Mouse (Mus musculus) CH12.LX (cell line): ENCODE measurements around the gene Cwc27. TPM values are rescaled to one million over a fixed set of nuclear protein-coding genes. Genes with fewer than 3 reads are reported as not detected.

Experiments used
- DNase-seq: peaks from one replicate; pipeline ENCODE4 v3.0.0-alpha.2; 2013; ENCODE audit errors: extremely low read depth
- H3K27ac ChIP-seq: 2 replicates; pipeline ENCODE4 v1.5.1; 2012; ENCODE audit warnings: low read depth, mild to moderate bottlenecking, control low read depth, moderate library complexity; ENCODE audit not compliant: insufficient read depth
- H3K27me3 ChIP-seq: replicated peaks from 2 replicates; pipeline ENCODE3; 2012; ENCODE audit warnings: inconsistent platforms
- H3K36me3 ChIP-seq, 2 experiments: replicated peaks in 1 of 2; 2 replicates each; pipeline versions ENCODE3 to v1.6.1; 2012; ENCODE audit warnings: inconsistent platforms in 1 of 2, low read length in 1 of 2, mild to moderate bottlenecking in 1 of 2, mixed read lengths in 1 of 2, moderate library complexity in 1 of 2; ENCODE audit not compliant: control insufficient read depth in 1 of 2, insufficient read depth in 1 of 2
- H3K4me1 ChIP-seq, 2 experiments: 2 replicates each; pipeline ENCODE4 v1.6.1; 2012; ENCODE audit warnings: inconsistent platforms in 1 of 2, moderate library complexity in 1 of 2; ENCODE audit not compliant: insufficient read depth in 2 of 2, control insufficient read depth in 1 of 2
- H3K4me2 ChIP-seq: 2 replicates; pipeline ENCODE4 v1.6.1; 2012; ENCODE audit warnings: low read depth, mild to moderate bottlenecking, control low read depth; ENCODE audit not compliant: poor library complexity, insufficient read depth, severe bottlenecking
- H3K4me3 ChIP-seq, 3 experiments: fragments of 150-350 bp in 1 of 3; sonication (generic) in 1 of 3; replicated peaks in 1 of 3; 2 replicates each; pipeline versions ENCODE3 to v1.5.1; 2011 to 2012; ENCODE audit warnings: low read depth in 2 of 3, low read length in 2 of 3, mild to moderate bottlenecking in 2 of 3, moderate library complexity in 2 of 3, control low read depth in 1 of 3, improper control_type of control experiment in 1 of 3, inconsistent platforms in 1 of 3, mixed read lengths in 1 of 3; ENCODE audit not compliant: poor library complexity in 1 of 3
- H3K79me2 ChIP-seq: replicated peaks from 2 replicates; pipeline ENCODE4 v1.6.1; 2012; ENCODE audit warnings: mild to moderate bottlenecking, moderate library complexity; ENCODE audit not compliant: control insufficient read depth, poor library complexity, insufficient read depth, severe bottlenecking; ENCODE audit errors: extremely low read depth
- H3K9ac ChIP-seq: 2 replicates; pipeline ENCODE4 v1.6.1; 2012; ENCODE audit warnings: low read depth, mild to moderate bottlenecking, control low read depth, moderate library complexity; ENCODE audit not compliant: insufficient read depth
- H3K9me3 ChIP-seq: replicated peaks from 2 replicates; pipeline ENCODE3; 2012; ENCODE audit warnings: low read length, inconsistent platforms, mixed read lengths
- BHLHE40 ChIP-seq: IDR thresholded peaks from 2 replicates; pipeline ENCODE4 v1.6.1; 2011; ENCODE audit warnings: mild to moderate bottlenecking, low read depth, low read length, improper control_type of control experiment
- CHD2 ChIP-seq: IDR thresholded peaks from 2 replicates; pipeline ENCODE4 v1.6.1; 2011; ENCODE audit warnings: low read length, improper control_type of control experiment
- CTCF ChIP-seq, 2 experiments: IDR thresholded peaks in 1 of 2; conservative IDR thresholded peaks in 1 of 2; 2 replicates each; pipeline ENCODE4 v1.5.1; 2011 to 2012; ENCODE audit warnings: low read depth in 2 of 2, low read length in 2 of 2, improper control_type of control experiment in 1 of 2, inconsistent platforms in 1 of 2, mild to moderate bottlenecking in 1 of 2, moderate library complexity in 1 of 2
- E2F4 ChIP-seq: IDR thresholded peaks from 2 replicates; pipeline ENCODE4 v1.6.1; 2011; ENCODE audit warnings: low read depth, low read length, improper control_type of control experiment; ENCODE audit not compliant: insufficient replicate concordance
- ETS1 ChIP-seq: conservative IDR thresholded peaks from 2 replicates; pipeline ENCODE4 v1.6.1; 2012; ENCODE audit warnings: low read depth, mild to moderate bottlenecking, inconsistent platforms, low read length, improper control_type of control experiment, moderate library complexity
- GABPA ChIP-seq: IDR thresholded peaks from 2 replicates; pipeline ENCODE4 v1.6.1; 2012; ENCODE audit warnings: low read depth, low read length, improper control_type of control experiment, inconsistent platforms; ENCODE audit not compliant: insufficient replicate concordance
- HCFC1 ChIP-seq: IDR thresholded peaks from 2 replicates; pipeline ENCODE4 v1.6.1; 2012; ENCODE audit warnings: low read depth, mild to moderate bottlenecking, inconsistent platforms, low read length, improper control_type of control experiment
- MAX ChIP-seq: IDR thresholded peaks from 2 replicates; pipeline ENCODE4 v1.6.1; 2011; ENCODE audit warnings: low read length, improper control_type of control experiment
- MXI1 ChIP-seq: IDR thresholded peaks from 2 replicates; pipeline ENCODE4 v1.6.1; 2011; ENCODE audit warnings: mild to moderate bottlenecking, low read depth, low read length, improper control_type of control experiment
- PAX5 ChIP-seq: IDR thresholded peaks from 2 replicates; pipeline ENCODE4 v1.6.1; 2012; ENCODE audit warnings: low read length, inconsistent platforms, mixed read lengths
- SMC3 ChIP-seq: IDR thresholded peaks from 2 replicates; pipeline ENCODE4 v1.6.1; 2011; ENCODE audit warnings: low read depth, low read length, improper control_type of control experiment
- TCF12 ChIP-seq: IDR thresholded peaks from 2 replicates; pipeline ENCODE4 v1.6.1; 2014; ENCODE audit warnings: low read depth, mild to moderate bottlenecking, inconsistent platforms, low read length, improper control_type of control experiment
- USF1 ChIP-seq: IDR thresholded peaks from 2 replicates; pipeline ENCODE4 v1.6.1; 2014; ENCODE audit warnings: low read depth, mild to moderate bottlenecking, inconsistent platforms, low read length, improper control_type of control experiment
- USF2 ChIP-seq: conservative IDR thresholded peaks from 2 replicates; pipeline ENCODE4 v1.6.1; 2011; ENCODE audit warnings: low read depth, low read length, improper control_type of control experiment
- ZKSCAN1 ChIP-seq: IDR thresholded peaks from 2 replicates; pipeline ENCODE4 v1.6.1; 2012; ENCODE audit warnings: low read depth, inconsistent platforms, low read length, improper control_type of control experiment, borderline replicate concordance
- dilution Hi-C: fragments of 300-500 bp; cut with MboI; formaldehyde crosslinking; loops from 2 replicates; pipeline ENCODE4 v1.14.3; 2020; ENCODE audit warnings: low sequenced_read_pairs; ENCODE audit not compliant: extremely low pct_unique_long_range_greater_than_20kb, extremely low pct_ligation_motif_present
- in situ Hi-C: fragments of 300-500 bp; cut with MboI; formaldehyde crosslinking; loops from 3 replicates; pipeline ENCODE4 v1.14.3; 2019; ENCODE audit warnings: low sequenced_read_pairs, low pct_ligation_motif_present, low pct_unique_long_range_greater_than_20kb, mixed read lengths
- polyA plus RNA-seq: library from polyadenylated mRNA; unstranded; fragments of >175 nt; gene quantifications from 2 replicates; pipeline ENCODE4 v1.2.1, GENCODE M21; 2012; ENCODE audit warnings: low read depth; ENCODE audit not compliant: insufficient read length
- total RNA-seq, 2 experiments: library from RNA; depleted of rRNA; stranded (reverse); fragments of 300-350 nt in 1 of 2; fragments of >200 nt in 1 of 2; gene quantifications; 2 replicates each; pipeline ENCODE4 v1.2.3; 2012 to 2014

Cwc27 gene
- total and polyA plus RNA-seq, 3 experiments = 24.9 to 38.4 (median 26.0) TPM

DNA sequence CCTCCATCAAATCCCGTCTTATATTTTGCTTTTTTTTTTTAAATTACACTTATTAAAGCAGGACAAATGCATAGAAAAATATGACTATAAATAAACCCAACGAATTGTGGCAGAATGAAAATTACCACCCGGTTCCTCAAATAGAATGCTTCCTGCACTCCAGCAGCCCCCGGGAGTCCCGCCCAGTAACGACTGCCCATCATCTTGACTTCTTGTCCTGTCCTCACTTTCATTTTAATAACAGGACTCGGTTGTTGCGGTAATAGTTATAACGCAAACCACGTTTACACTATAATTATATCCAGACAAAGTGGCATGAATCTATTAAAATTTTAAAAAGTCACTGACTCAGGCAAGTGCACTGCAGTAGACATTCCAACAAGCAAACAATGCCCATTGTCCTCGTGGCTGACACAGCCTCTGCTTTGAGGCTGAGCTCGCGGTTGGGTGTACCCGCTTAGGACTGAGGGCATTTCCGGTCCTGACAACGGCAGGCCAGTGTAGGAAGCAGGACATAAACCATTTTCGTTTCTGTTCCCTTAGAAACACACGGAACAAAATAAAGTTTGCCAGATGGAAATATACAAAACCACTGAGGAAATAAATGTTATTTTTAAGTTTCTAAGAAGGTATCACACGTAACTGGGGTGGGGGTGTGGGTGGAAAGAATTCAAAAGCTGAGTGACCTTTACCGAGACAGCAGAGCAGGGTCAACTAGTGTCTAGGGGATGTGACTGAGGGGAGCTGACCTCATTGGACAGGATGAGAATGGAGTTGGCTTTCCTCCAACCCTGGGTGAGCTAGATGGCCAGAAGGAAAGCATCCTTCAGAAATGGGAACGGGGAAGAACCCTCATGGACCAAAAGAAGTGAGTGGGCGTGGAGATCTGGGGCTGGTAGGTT, 206.5 kb downstream of the Cwc27 start:
- Histone ChIP-seq H3K79me2 (no peaks in the 10 kb centered on the region), H3K4me1 (peaks cover 0 to 16% of the 10 kb centered on the region in 2 experiments; a peak in 3 of 4 replicates)
- dilution Hi-C loops = no loop called here
- TF ChIP-seq ZKSCAN1 = no peak
- TF ChIP-seq CHD2 = no peak
- TF ChIP-seq PAX5 = no peak
- no peak for TF ChIP-seq MAX
- no peak for TF ChIP-seq GABPA
- TF ChIP-seq BHLHE40 = no peak
- TF ChIP-seq USF2 = no peak
- no peak for TF ChIP-seq MXI1
- no peak for TF ChIP-seq USF1
- no peak for TF ChIP-seq CTCF (conservative IDR thresholded peaks at IDR 0.05 in 1 of 2, IDR thresholded peaks at IDR 0.05 in 1 of 2; ENCODE audit: low read depth in 2 of 2, low read length in 2 of 2)
- TF ChIP-seq ETS1 = no peak
- no peak for TF ChIP-seq HCFC1
- TF ChIP-seq, all 38 proteins: peak for 0
- Histone ChIP-seq H3K9me3 (no peaks in the 10 kb centered on the region), H3K27ac (no peak overlapping the region), H3K9ac (no peak overlapping the region), H3K27me3 (no peaks in the 10 kb centered on the region), H3K36me3 (no peaks in the 10 kb centered on the region), H3K4me3 (no peak overlapping the region), H3K4me2 (no peak overlapping the region)
- in situ Hi-C loops = loop anchor here (25.0 kb wide), 2 partner anchors 327 to 348 kb away; no protein-coding TSS in a partner anchor
- DNase-seq = no peak

GRCm38 (mm10) chr13:104608516-104608915, 208.4 kb downstream of the Cwc27 start:
- Histone ChIP-seq H3K4me2 (no peak overlapping the region), H3K79me2 (no peaks in the 10 kb centered on the region), H3K4me3 (no peak overlapping the region), H3K9ac (no peak overlapping the region), H3K36me3 (no peaks in the 10 kb centered on the region), H3K27ac (no peak overlapping the region), H3K4me1 (peaks cover 0 to 16% of the 10 kb centered on the region in 2 experiments; a peak in 3 of 4 replicates), H3K27me3 (no peaks in the 10 kb centered on the region), H3K9me3 (no peaks in the 10 kb centered on the region)
- dilution Hi-C loops = no loop called here
- in situ Hi-C loops = loop anchor here (25.0 kb wide), 2 partner anchors 329 to 346 kb away; no protein-coding TSS in a partner anchor
- TF ChIP-seq TCF12 (no peak), GABPA (no peak), BHLHE40 (no peak), SMC3 (no peak), E2F4 (no peak)
- no peak for DNase-seq
